Comparison of ENCODE assay signal across 19 mouse cellular contexts in the genomic region with DNA sequence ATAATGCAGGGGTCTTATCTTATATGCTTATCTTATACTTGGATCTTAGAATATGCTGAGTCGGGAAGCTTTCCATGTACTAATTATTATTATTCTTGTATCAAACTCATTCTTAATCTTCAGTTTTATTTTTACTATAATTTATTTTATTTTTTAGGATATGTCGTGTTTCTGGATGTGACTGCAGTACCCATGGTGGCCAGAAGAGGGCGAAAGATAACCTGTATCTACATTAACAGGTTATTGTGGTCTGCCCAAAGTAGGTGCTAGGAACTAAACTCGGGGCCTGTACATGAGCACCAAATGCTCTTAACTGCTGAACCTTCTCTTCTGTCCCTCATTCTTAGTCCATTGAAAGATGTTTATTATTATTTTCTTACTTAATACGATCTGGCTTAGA.
DNase-seq lines count a peak whose midpoint lies in the region; ATAC-seq and TF ChIP-seq lines count a peak whose summit lies in the region.
"Had no signal": no experiment of that assay in that cellular context is flagged by ENCODE, and none has a peak within 500 bp of the region (broad histone marks: within the 10 kb centered on the region; RNA-seq: fewer than 3 reads in every experiment).

No protein-coding gene starts in this region.

- H3K4me3 ChIP-seq in intestine, postnatal 0 days (ENCODE audit: low read depth, low read length), result no peak overlapping the region
- H3K4me3 ChIP-seq in intestine, embryonic 15.5 days (replicated peaks), result no peak overlapping the region
- H3K4me3 ChIP-seq in hindbrain, embryonic 12.5 days, result no peak overlapping the region
- H3K4me3 ChIP-seq: embryonic facial prominence, embryonic 13.5 days; forebrain, embryonic 10.5 days; heart, embryonic 15.5 days; hindbrain, embryonic 13.5 days; limb, embryonic 13.5 days; neural tube, embryonic 13.5 days had no signal

- H3K27me3 ChIP-seq in intestine, postnatal 0 days (replicated peaks; ENCODE audit: control insufficient read depth, insufficient read depth, low read length), result no peaks in the 10 kb centered on the region
- no peaks in the 10 kb centered on the region for H3K27me3 ChIP-seq in intestine, embryonic 15.5 days (replicated peaks)
- H3K27me3 ChIP-seq in splenic B cell, adult 2 months (ENCODE audit: control insufficient read depth, insufficient read depth, low read length, poor library complexity, severe bottlenecking), result no peaks in the 10 kb centered on the region
- H3K27me3 ChIP-seq in hindbrain, embryonic 12.5 days, result no peaks in the 10 kb centered on the region
- H3K27me3 ChIP-seq: embryonic facial prominence, embryonic 13.5 days; heart, embryonic 15.5 days; hindbrain, embryonic 13.5 days; limb, embryonic 13.5 days; neural tube, embryonic 13.5 days had no signal

- no peak for ATAC-seq in intestine, postnatal 0 days
- no peak for ATAC-seq in intestine, embryonic 15.5 days
- ATAC-seq in hindbrain, embryonic 12.5 days (ENCODE audit: low FRiP score), result no peak

- H3K9me3 ChIP-seq in intestine, postnatal 0 days (ENCODE audit: control insufficient read depth), result no peaks in the 10 kb centered on the region
- H3K9me3 ChIP-seq in intestine, embryonic 15.5 days, result no peaks in the 10 kb centered on the region
- no peaks in the 10 kb centered on the region for H3K9me3 ChIP-seq in hindbrain, embryonic 12.5 days (replicated peaks)
- H3K9me3 ChIP-seq: embryonic facial prominence, embryonic 13.5 days; forebrain, embryonic 10.5 days; heart, embryonic 15.5 days; hindbrain, embryonic 13.5 days; limb, embryonic 13.5 days; neural tube, embryonic 13.5 days had no signal

- no peak overlapping the region for H3K27ac ChIP-seq in intestine, postnatal 0 days (ENCODE audit: low read depth, low read length)
- H3K27ac ChIP-seq in intestine, embryonic 15.5 days, result no peak overlapping the region
- H3K27ac ChIP-seq in hindbrain, embryonic 12.5 days, result no peak overlapping the region
- H3K27ac ChIP-seq: embryonic facial prominence, embryonic 13.5 days; forebrain, embryonic 10.5 days; heart, embryonic 15.5 days; hindbrain, embryonic 13.5 days; limb, embryonic 13.5 days; neural tube, embryonic 13.5 days had no signal

- H3K36me3 ChIP-seq in intestine, postnatal 0 days (ENCODE audit: control insufficient read depth, insufficient read depth), result no peaks in the 10 kb centered on the region
- H3K36me3 ChIP-seq in intestine, embryonic 15.5 days, result no peaks in the 10 kb centered on the region
- H3K36me3 ChIP-seq in splenic B cell, adult 2 months (ENCODE audit: control insufficient read depth, insufficient read depth, low read length, poor library complexity, severe bottlenecking), result no peaks in the 10 kb centered on the region
- no peaks in the 10 kb centered on the region for H3K36me3 ChIP-seq in hindbrain, embryonic 12.5 days
- H3K36me3 ChIP-seq: embryonic facial prominence, embryonic 13.5 days; forebrain, embryonic 10.5 days; heart, embryonic 15.5 days; hindbrain, embryonic 13.5 days; limb, embryonic 13.5 days; neural tube, embryonic 13.5 days had no signal

- TF ChIP-seq CTCF in intestine, postnatal 0 days (IDR thresholded peaks at IDR 0.05; ENCODE audit: low read depth), result peak; percentile 15; the same call in 1 of the 2 replicates

- peak; percentile 2 for DNase-seq in thymus, postnatal 14 days
- DNase-seq in thymus, postnatal 0 days (ENCODE audit: low spot score), result no peak
- peak; percentile 3 for DNase-seq in NIH3T3 (ENCODE audit: low read depth)
- peak; percentile 0 for DNase-seq in splenic B cell, adult 2 months (ENCODE audit: low read depth, low spot score)
- DNase-seq in layer of hippocampus, postnatal 10 days (ENCODE audit: low spot score in 2 of 2), result no peak
- DNase-seq: adrenal gland, postnatal 36 days; kidney, adult 2 months; lung, embryonic 14.5 days; right cerebral cortex, postnatal 4 days; thymus, adult 2 months had no signal

- 75% methylated on average over 5 of the region's 5 CpGs for WGBS in intestine, postnatal 0 days
- WGBS in intestine, embryonic 15.5 days, result 72% methylated on average over 5 of the region's 5 CpGs
- 76% methylated on average over 5 of the region's 5 CpGs for WGBS in hindbrain, embryonic 12.5 days

- H3K4me2 ChIP-seq in intestine, postnatal 0 days (replicated peaks; ENCODE audit: low read depth), result no peak overlapping the region
- H3K4me2 ChIP-seq in intestine, embryonic 15.5 days (replicated peaks), result no peak overlapping the region
- H3K4me2 ChIP-seq in hindbrain, embryonic 12.5 days (replicated peaks), result no peak overlapping the region
- H3K4me2 ChIP-seq: embryonic facial prominence, embryonic 13.5 days; heart, embryonic 15.5 days; hindbrain, embryonic 13.5 days; limb, embryonic 13.5 days; lung, embryonic 14.5 days; neural tube, embryonic 13.5 days had no signal

- no peak overlapping the region for H3K9ac ChIP-seq in intestine, postnatal 0 days (ENCODE audit: low read depth, low read length)
- H3K9ac ChIP-seq in intestine, embryonic 15.5 days, result no peak overlapping the region
- no peak overlapping the region for H3K9ac ChIP-seq in hindbrain, embryonic 12.5 days
- H3K9ac ChIP-seq: embryonic facial prominence, embryonic 13.5 days; heart, embryonic 15.5 days; hindbrain, embryonic 13.5 days; limb, embryonic 13.5 days; lung, embryonic 14.5 days; neural tube, embryonic 13.5 days had no signal

- H3K4me1 ChIP-seq in intestine, postnatal 0 days (replicated peaks; ENCODE audit: control insufficient read depth, insufficient read depth, low read length), result no peaks in the 10 kb centered on the region
- H3K4me1 ChIP-seq in intestine, embryonic 15.5 days (replicated peaks), result no peaks in the 10 kb centered on the region
- H3K4me1 ChIP-seq in hindbrain, embryonic 12.5 days, result no peaks in the 10 kb centered on the region
- H3K4me1 ChIP-seq: embryonic facial prominence, embryonic 13.5 days; forebrain, embryonic 10.5 days; heart, embryonic 15.5 days; hindbrain, embryonic 13.5 days; limb, embryonic 13.5 days; neural tube, embryonic 13.5 days had no signal

Comparison
In these comparisons a context has a peak if more than half of its experiments do, and no peak if none do; other contexts are left out.
1. DNase-seq: peak in thymus, postnatal 14 days (single experiment), NIH3T3 (single experiment) and splenic B cell, adult 2 months (single experiment); none in thymus, postnatal 0 days (single experiment) and layer of hippocampus, postnatal 10 days (0 of 2).